Mouse (Mus musculus) midbrain, embryonic 15.5 days (tissue): ENCODE data around the gene Olfr131. TPM values are rescaled to one million over a fixed set of nuclear protein-coding genes. Genes with fewer than 3 reads are reported as not detected.
"Not testable (repeated sequence)": the region's sequence is repeated elsewhere in the genome, so short reads cannot be mapped to it uniquely, and the experiment has no call there.

ENCODE experiments used
- ATAC-seq: fragments of 200-750 bp; cut with Nextera tagmentation; replicated peaks from 2 replicates; pipeline ENCODE4 v1.8.0; 2017; ENCODE audit warnings: moderate TSS enrichment
- H3K27ac ChIP-seq: fragments of 300-500 bp; sonication (generic); 2 replicates; pipeline ENCODE4 v1.5.1; 2015; ENCODE audit warnings: mild to moderate bottlenecking, inconsistent platforms
- H3K27me3 ChIP-seq: fragments of 300-500 bp; sonication (generic); replicated peaks from 2 replicates; pipeline ENCODE4 v1.6.1; 2015; ENCODE audit warnings: inconsistent platforms
- H3K36me3 ChIP-seq: fragments of 300-500 bp; sonication (generic); replicated peaks from 2 replicates; pipeline ENCODE4 v1.6.1; 2015; ENCODE audit warnings: inconsistent platforms
- H3K4me1 ChIP-seq: fragments of 300-500 bp; sonication (generic); 2 replicates; pipeline ENCODE4 v1.6.1; 2015; ENCODE audit warnings: inconsistent platforms
- H3K4me2 ChIP-seq: fragments of 300-500 bp; sonication (generic); 2 replicates; pipeline ENCODE4 v1.6.1; 2015; ENCODE audit warnings: inconsistent platforms, mild to moderate bottlenecking, moderate library complexity
- H3K4me3 ChIP-seq: fragments of 300-500 bp; sonication (generic); 2 replicates; pipeline ENCODE4 v1.5.1; 2015; ENCODE audit warnings: mild to moderate bottlenecking, inconsistent platforms
- H3K9ac ChIP-seq: fragments of 300-500 bp; sonication (generic); 2 replicates; pipeline ENCODE4 v1.6.1; 2015; ENCODE audit warnings: mild to moderate bottlenecking, inconsistent platforms
- H3K9me3 ChIP-seq: fragments of 300-500 bp; sonication (generic); 2 replicates; pipeline ENCODE4 v1.6.1; 2016; ENCODE audit warnings: inconsistent platforms
- WGBS: fragments of 180-500 bp; shearing (Covaris S2); methylation state at CpG from one replicate; pipeline ENCODE4 v1.1.7; 2015; ENCODE audit warnings: mixed read lengths; 5-methylcytosine and 5-hydroxymethylcytosine counted together
- polyA plus RNA-seq: library from polyadenylated mRNA; unstranded; fragments of >200 nt; fragmentation: Nextera tagmentation; extraction: Ambion mirVana; gene quantifications from 2 replicates; pipeline ENCODE4 v1.2.1, GENCODE M21; 2015

Gene Olfr131
- not detected in 2 replicates for polyA plus RNA-seq

DNA sequence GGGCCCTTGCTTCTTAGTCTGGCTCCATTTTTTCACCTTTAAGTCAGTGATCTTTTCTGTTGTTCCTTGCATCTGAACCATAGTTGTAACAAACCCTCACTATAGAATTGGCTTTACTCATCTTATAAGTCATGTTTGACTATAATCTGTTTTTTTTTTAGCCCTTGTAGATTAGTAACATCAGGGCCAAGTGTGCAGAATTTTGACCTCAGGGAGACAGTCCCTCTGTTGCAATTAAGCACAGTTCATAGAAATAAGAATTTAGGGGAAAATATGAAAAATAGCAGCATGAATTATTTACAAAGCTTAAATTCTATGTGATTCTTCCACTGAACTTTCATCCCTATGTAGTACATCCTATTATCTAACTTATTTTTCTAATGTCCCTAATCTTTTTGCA lies at the start of gene Olfr131:
Gene Olfr131, minus strand, starts transcription at position 101 of the 400 bp plus-strand sequence.
- H3K27ac ChIP-seq = no peak within 1 kb of the TSS
- no peaks in the 10 kb centered on the region for H3K9me3 ChIP-seq
- no peak within 1 kb of the TSS for H3K4me2 ChIP-seq
- no peak within 1 kb of the TSS for H3K4me3 ChIP-seq
- no peak within 1 kb of the TSS for H3K9ac ChIP-seq
- no peak for ATAC-seq
- H3K4me1 ChIP-seq = no peaks in the 10 kb centered on the region
- H3K36me3 ChIP-seq = no peaks in the 10 kb centered on the region
- no peaks in the 10 kb centered on the region for H3K27me3 ChIP-seq

DNA sequence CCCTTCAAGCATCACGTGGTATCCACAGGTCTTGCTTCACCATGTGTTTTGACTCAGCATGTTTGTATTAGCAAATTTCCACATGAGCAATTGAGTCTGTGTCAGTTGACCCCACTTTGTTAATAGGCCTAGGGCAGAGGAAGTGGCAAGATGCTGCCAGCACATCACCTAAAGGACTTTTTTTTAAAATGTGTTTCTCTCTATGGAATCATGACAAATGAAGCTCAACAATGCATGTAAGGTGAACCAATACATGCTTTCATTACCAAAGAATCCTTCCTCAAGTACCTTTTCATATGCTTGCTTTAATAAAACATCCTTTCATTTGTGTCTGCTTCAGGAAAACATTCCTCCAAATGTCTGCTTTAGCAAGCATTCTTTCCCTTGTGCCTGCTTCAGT lies 45.9 kb upstream of the Olfr131 start, which contains the start of gene Olfr132:
Gene Olfr132, minus strand, starts transcription at position 101 of the 400 bp plus-strand sequence.
- Histone ChIP-seq H3K4me3 (no peak within 1 kb of the TSS), H3K9me3 (no peaks in the 10 kb centered on the region), H3K9ac (no peak within 1 kb of the TSS), H3K36me3 (no peaks in the 10 kb centered on the region), H3K4me1 (no peaks in the 10 kb centered on the region), H3K27me3 (no peaks in the 10 kb centered on the region), H3K4me2 (no peak within 1 kb of the TSS), H3K27ac (no peak within 1 kb of the TSS)
- no peak for ATAC-seq
- 64% methylated on average over 1 of the region's 1 CpGs for WGBS

DNA sequence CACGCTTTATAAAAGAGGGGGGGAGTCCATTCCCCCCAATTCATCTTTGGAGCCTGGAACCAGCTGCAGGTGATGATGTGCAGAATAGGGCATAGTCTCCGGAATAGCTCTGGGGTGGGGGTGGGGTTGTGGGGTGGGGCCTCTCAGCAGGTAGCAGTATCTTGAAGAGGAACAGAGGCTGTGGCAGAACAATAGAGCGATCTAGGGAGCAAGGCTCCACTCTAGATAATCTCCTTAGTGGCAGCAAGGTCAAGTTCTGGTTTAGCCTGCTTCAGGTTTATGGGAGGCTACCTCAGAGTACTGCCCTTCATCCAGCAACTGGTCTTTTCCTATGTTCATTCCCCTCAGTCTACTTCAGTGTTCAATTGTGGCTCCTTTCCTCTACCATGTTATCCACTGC lies 36.9 kb upstream of the Olfr131 start:
- ATAC-seq, H3K4me2 ChIP-seq, H3K27ac ChIP-seq, H3K9me3 ChIP-seq, H3K27me3 ChIP-seq, H3K36me3 ChIP-seq, H3K9ac ChIP-seq, H3K4me1 ChIP-seq, H3K4me3 ChIP-seq: not testable (repeated sequence)
- 56% methylated on average over 3 of the region's 3 CpGs for whole genome bisulfite sequencing

DNA sequence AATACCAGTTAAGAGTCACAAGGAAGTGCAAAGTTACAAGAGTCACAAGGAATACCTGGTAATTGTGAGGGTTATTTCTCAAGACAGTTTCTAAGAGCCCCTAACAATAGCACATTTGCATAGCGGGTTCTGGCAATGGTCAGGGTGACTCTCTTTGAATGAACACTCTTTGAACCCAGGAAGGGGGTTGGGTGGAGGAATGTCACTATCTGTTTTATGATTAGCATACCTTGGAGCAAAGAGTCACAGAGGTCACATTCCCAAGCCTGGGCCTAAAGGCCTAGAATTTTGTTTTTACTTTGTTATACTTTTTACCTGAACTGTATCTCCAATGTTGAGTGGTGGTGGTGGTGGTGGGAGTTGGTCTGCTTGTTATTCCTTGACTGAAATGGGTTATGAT lies 35.7 kb upstream of the Olfr131 start:
- H3K9ac ChIP-seq, H3K27me3 ChIP-seq, H3K4me1 ChIP-seq, H3K4me2 ChIP-seq, ATAC-seq, H3K4me3 ChIP-seq, H3K9me3 ChIP-seq, H3K27ac ChIP-seq, H3K36me3 ChIP-seq: not testable (repeated sequence)
- WGBS = 68% methylated on average over 1 of the region's 1 CpGs

DNA sequence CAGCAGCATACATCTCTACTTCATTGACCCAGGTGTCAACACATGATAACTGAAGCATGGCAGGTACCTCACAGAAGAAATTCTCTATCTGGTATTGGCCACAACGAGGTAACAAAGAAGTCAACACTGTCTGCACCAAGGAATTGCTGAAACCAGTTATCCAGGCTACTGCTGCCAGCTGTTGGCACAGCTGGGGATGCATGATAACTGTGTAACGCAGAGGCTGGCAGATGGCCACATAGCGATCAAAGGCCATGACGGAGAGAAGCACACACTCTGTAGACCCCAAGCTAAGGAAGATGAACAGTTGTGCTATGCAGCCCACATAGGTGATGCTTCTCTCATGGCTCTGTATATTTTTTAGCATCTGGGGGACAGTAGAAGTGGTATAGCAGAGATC lies 6.1 kb downstream of the Olfr131 start:
- no peaks in the 10 kb centered on the region for H3K36me3 ChIP-seq
- H3K27ac ChIP-seq = no peak overlapping the region
- H3K4me2 ChIP-seq = no peak overlapping the region
- H3K27me3 ChIP-seq = no peaks in the 10 kb centered on the region
- H3K4me3 ChIP-seq = no peak overlapping the region
- 85% methylated on average over 4 of the region's 4 CpGs for WGBS
- H3K9me3 ChIP-seq = no peaks in the 10 kb centered on the region
- H3K9ac ChIP-seq = no peak overlapping the region
- ATAC-seq = no peak
- no peaks in the 10 kb centered on the region for H3K4me1 ChIP-seq

DNA sequence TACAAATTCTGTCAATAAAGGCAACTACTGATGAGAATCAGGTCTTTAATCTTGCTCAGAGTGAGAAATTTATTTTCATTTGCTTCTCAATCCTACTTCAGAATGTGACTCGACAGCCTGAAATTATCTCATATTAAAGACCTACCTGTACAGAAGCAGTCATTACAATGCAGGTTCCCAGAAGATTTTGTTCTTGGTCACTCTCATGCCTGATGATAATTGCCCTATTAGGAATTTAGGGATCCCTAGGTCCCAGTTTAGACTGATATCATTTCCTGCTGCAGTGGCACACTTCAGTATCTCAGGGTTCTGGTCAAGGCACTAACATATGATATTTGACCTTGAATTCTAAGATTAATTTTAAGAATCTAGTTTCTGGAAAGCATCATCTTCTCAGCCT lies 24.9 kb downstream of the Olfr131 start, which contains the start of gene Olfr130:
Gene Olfr130, plus strand, starts transcription at position 301 of the 400 bp plus-strand sequence.
- 92% methylated on average over 1 of the region's 1 CpGs for WGBS
- H3K4me1 ChIP-seq = no peaks in the 10 kb centered on the region
- H3K4me2 ChIP-seq = no peak within 1 kb of the TSS
- no peak within 1 kb of the TSS for H3K4me3 ChIP-seq
- H3K36me3 ChIP-seq = no peaks in the 10 kb centered on the region
- no peak within 1 kb of the TSS for H3K9ac ChIP-seq
- no peaks in the 10 kb centered on the region for H3K9me3 ChIP-seq
- H3K27me3 ChIP-seq = no peaks in the 10 kb centered on the region
- ATAC-seq = no peak
- no peak within 1 kb of the TSS for H3K27ac ChIP-seq

DNA sequence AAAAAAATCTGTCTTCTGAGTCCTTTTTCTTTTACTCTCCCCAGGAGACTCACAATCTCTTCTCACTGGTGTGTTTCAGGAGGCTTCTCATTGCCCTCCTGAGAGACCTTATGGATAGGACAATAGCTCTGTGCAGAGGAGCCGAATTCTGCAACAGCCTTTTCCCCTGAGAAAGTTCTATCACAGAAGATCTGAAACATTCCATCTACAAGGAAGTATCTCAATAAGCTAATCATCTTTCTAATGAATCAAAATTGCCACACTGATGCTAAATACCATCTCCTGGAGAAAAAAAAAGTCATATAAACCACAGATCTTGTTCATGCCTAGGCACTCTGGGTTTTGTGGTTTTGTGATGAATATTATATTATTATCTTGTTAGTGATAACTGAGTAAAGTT lies 28.5 kb downstream of the Olfr131 start, which contains the start of gene Olfr129:
Gene Olfr129, minus strand, starts transcription at position 101 of the 400 bp plus-strand sequence.
- no peak for ATAC-seq
- H3K36me3 ChIP-seq = no peaks in the 10 kb centered on the region
- WGBS = 66% methylated on average over 1 of the region's 1 CpGs
- H3K4me2 ChIP-seq = no peak within 1 kb of the TSS
- H3K27me3 ChIP-seq = no peaks in the 10 kb centered on the region
- H3K27ac ChIP-seq = no peak within 1 kb of the TSS
- no peaks in the 10 kb centered on the region for H3K9me3 ChIP-seq
- no peak within 1 kb of the TSS for H3K4me3 ChIP-seq
- H3K9ac ChIP-seq = no peak within 1 kb of the TSS
- no peaks in the 10 kb centered on the region for H3K4me1 ChIP-seq

Other genes starting within 250 kb of the Olfr131 start
- gene Olfr126, start 241.2 kb downstream of the Olfr131 start, polyA plus RNA-seq = not detected in 2 replicates
- gene Olfr127, start 188.3 kb downstream of the Olfr131 start, polyA plus RNA-seq = not detected in 2 replicates
- gene Olfr128, start 168.1 kb downstream of the Olfr131 start, polyA plus RNA-seq = not detected in 2 replicates
- gene Olfr761, start 135.6 kb downstream of the Olfr131 start, polyA plus RNA-seq = not detected in 2 replicates
- gene Olfr129, start 28.6 kb downstream of the Olfr131 start, polyA plus RNA-seq = not detected in 2 replicates
- gene Olfr130, start 24.8 kb downstream of the Olfr131 start, polyA plus RNA-seq = not detected in 2 replicates
- not detected in 2 replicates for gene Olfr132, start 45.8 kb upstream of the Olfr131 start, polyA plus RNA-seq
- gene Olfr133, start 56.6 kb upstream of the Olfr131 start, polyA plus RNA-seq = not detected in 2 replicates
- gene Olfr134, start 82.7 kb upstream of the Olfr131 start, polyA plus RNA-seq = not detected in 2 replicates
- gene Olfr135, start 115.6 kb upstream of the Olfr131 start, polyA plus RNA-seq = not detected in 2 replicates
- not detected in 2 replicates for gene Olfr138, start 172.3 kb upstream of the Olfr131 start, polyA plus RNA-seq
- not detected in 2 replicates for gene Olfr137, start 218.9 kb upstream of the Olfr131 start, polyA plus RNA-seq
- not detected in 2 replicates for gene Olfr136, start 241.1 kb upstream of the Olfr131 start, polyA plus RNA-seq